Mouse (Mus musculus) CD4-positive naive resting alpha-beta T cell, adult 57 days (primary cell): ENCODE measurements around the gene Dock6. TPM values are rescaled to one million over a fixed set of nuclear protein-coding genes. Genes with fewer than 3 reads are reported as not detected.

Experiments
- total RNA-seq: library from RNA; stranded (reverse); gene quantifications from one replicate; pipeline ENCODE4 v1.2.4, GENCODE M21; 2023

The Dock6 gene
- 5.2 TPM for total RNA-seq

GRCm38 (mm10) chr9:21852128-21853091 is at the start of gene Dock6:
Gene Dock6, minus strand, starts transcription at chr9:21852635.

GRCm38 (mm10) chr9:21835258-21835912 is 17.1 kb downstream of the Dock6 start, which contains the start of gene Angptl8:
Gene Angptl8, plus strand, starts transcription at chr9:21835510.

GRCm38 (mm10) chr9:21798345-21799009 is 54.0 kb downstream of the Dock6 start, which contains the start of gene Kank2:
Gene Kank2, minus strand, starts transcription at chr9:21798744.

GRCm38 (mm10) chr9:21760155-21761088 is 92.0 kb downstream of the Dock6 start, which contains the start of gene Spc24:
Gene Spc24, minus strand, starts transcription at chr9:21760303.

Other genes with a start within 250 kb of the Dock6 start
- 88.7 TPM for gene Smarca4, start 236.5 kb downstream of the Dock6 start, total RNA-seq
- 56.5 TPM for gene Ldlr, start 129.2 kb downstream of the Dock6 start, total RNA-seq
- 1.9 TPM for gene Spc24, start 92.3 kb downstream of the Dock6 start, total RNA-seq
- 0.33 TPM for gene Kank2, start 53.9 kb downstream of the Dock6 start, total RNA-seq
- gene Angptl8, start 17.1 kb downstream of the Dock6 start, total RNA-seq: not detected
- 19.6 TPM for gene Rab3d, start 65.6 kb upstream of the Dock6 start, total RNA-seq
- not detected for gene Ccdc159, start 74.8 kb upstream of the Dock6 start, total RNA-seq
- not detected for gene Tmem205, start 74.9 kb upstream of the Dock6 start, total RNA-seq
- 1.0 TPM for gene Plppr2, start 84.4 kb upstream of the Dock6 start, total RNA-seq
- 7.9 TPM for gene Swsap1, start 103.1 kb upstream of the Dock6 start, total RNA-seq
- 0.53 TPM for gene Epor, start 110.9 kb upstream of the Dock6 start, total RNA-seq
- not detected for gene Rgl3, start 136.8 kb upstream of the Dock6 start, total RNA-seq
- not detected for gene Ccdc151, start 150.0 kb upstream of the Dock6 start, total RNA-seq
- 91.3 TPM for gene Prkcsh, start 150.2 kb upstream of the Dock6 start, total RNA-seq
- gene Elavl3, start 199.4 kb upstream of the Dock6 start, total RNA-seq: not detected
- not detected for gene Gm49318, start 218.6 kb upstream of the Dock6 start, total RNA-seq
- 28.7 TPM for gene Zfp653, start 218.7 kb upstream of the Dock6 start, total RNA-seq
- gene Ecsit, start 232.8 kb upstream of the Dock6 start, total RNA-seq: 29.4 TPM
- not detected for gene Cnn1, start 246.6 kb upstream of the Dock6 start, total RNA-seq